Mouse (Mus musculus) limb, embryonic 11.5 days (tissue): ENCODE data around the gene Trappc2. TPM values are rescaled to one million over a fixed set of nuclear protein-coding genes. Genes with fewer than 3 reads are reported as not detected.

Experiments
- ATAC-seq: fragments of 200-750 bp; cut with Nextera tagmentation; 2 replicates; pipeline ENCODE4 v1.8.0; 2017; ENCODE audit warnings: low read depth; ENCODE audit not compliant: insufficient number of reproducible peaks, low FRiP score, low TSS enrichment
- DNase-seq: peaks from one replicate; pipeline ENCODE4 v3.0.0-alpha.2; 2015; ENCODE audit warnings: low spot score
- H3K27ac ChIP-seq: fragments of 300-500 bp; sonication (generic); replicated peaks from 2 replicates; pipeline ENCODE4 v1.5.1; 2014; ENCODE audit warnings: low read depth, mild to moderate bottlenecking, low read length
- H3K27me3 ChIP-seq: fragments of 300-500 bp; sonication (generic); 2 replicates; pipeline ENCODE4 v1.6.1; 2014; ENCODE audit warnings: mild to moderate bottlenecking, low read length, mixed read lengths; ENCODE audit not compliant: control insufficient read depth, insufficient read depth
- H3K36me3 ChIP-seq: fragments of 300-500 bp; sonication (generic); 2 replicates; pipeline ENCODE4 v1.6.1; 2014; ENCODE audit warnings: mild to moderate bottlenecking, low read length, moderate library complexity, mixed read lengths; ENCODE audit not compliant: control insufficient read depth, insufficient read depth
- H3K4me1 ChIP-seq: fragments of 300-500 bp; sonication (generic); 2 replicates; pipeline ENCODE4 v1.6.1; 2014; ENCODE audit warnings: low read length, mixed read lengths; ENCODE audit not compliant: control insufficient read depth, insufficient read depth
- H3K4me2 ChIP-seq: fragments of 300-500 bp; sonication (generic); 2 replicates; pipeline ENCODE4 v1.6.1; 2014; ENCODE audit warnings: low read depth, mild to moderate bottlenecking, moderate library complexity; ENCODE audit not compliant: severe bottlenecking
- H3K4me3 ChIP-seq: fragments of 300-500 bp; sonication (generic); 2 replicates; pipeline ENCODE4 v1.5.1; 2014; ENCODE audit warnings: low read depth, low read length
- H3K9ac ChIP-seq: fragments of 300-500 bp; sonication (generic); 2 replicates; pipeline ENCODE4 v1.6.1; 2014; ENCODE audit warnings: mild to moderate bottlenecking, low read length
- H3K9me3 ChIP-seq: fragments of 300-500 bp; sonication (generic); 2 replicates; pipeline ENCODE4 v1.6.1; 2016; ENCODE audit warnings: low read length; ENCODE audit not compliant: control insufficient read depth
- WGBS: fragments of 180-500 bp; shearing (Covaris S2); extraction: QIAGEN DNeasy Blood & Tissue Kit; methylation state at CpG from one replicate; pipeline ENCODE4 v1.1.7; 2014; 5-methylcytosine and 5-hydroxymethylcytosine counted together
- polyA plus RNA-seq: library from polyadenylated mRNA; unstranded; fragments of >200 nt; fragmentation: Nextera tagmentation; extraction: Ambion mirVana; gene quantifications from 2 replicates; pipeline ENCODE4 v1.2.1, GENCODE M21; 2014

Trappc2 gene
- polyA plus RNA-seq, 1 experiment from 2014 or later, result 17.1 TPM

DNA sequence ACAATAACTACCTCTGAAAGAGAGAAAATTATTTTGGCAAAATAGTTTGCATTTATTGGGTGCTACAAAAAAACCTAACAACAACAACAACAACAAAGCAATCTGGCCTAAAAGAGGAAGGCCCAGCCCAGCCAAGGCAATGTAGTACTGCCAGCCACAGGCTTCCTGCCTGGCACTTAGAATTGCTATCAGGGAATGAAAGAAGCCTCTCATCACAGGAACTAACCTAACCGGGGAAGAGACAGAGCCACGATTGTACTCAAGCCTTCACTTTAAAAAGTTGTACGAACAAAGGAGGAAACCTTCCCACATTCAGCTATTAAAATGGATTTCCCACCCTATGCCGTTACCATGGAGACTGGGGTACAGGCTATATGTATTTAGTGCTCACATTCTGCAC is 57.4 kb downstream of the Trappc2 start:
- Histone ChIP-seq H3K9ac (no peak overlapping the region), H3K27ac (no peak overlapping the region), H3K36me3 (no peaks in the 10 kb centered on the region), H3K4me2 (no peak overlapping the region), H3K4me1 (no peaks in the 10 kb centered on the region), H3K4me3 (no peak overlapping the region), H3K9me3 (no peaks in the 10 kb centered on the region), H3K27me3 (0 out of 2 replicates have a peak, but pooled peaks cover 2% of the 10 kb centered on the region)
- no peak for ATAC-seq
- DNase-seq, result no peak
- 84% methylated on average over 4 of the region's 4 CpGs for WGBS

- Histone ChIP-seq H3K4me3 (no peak overlapping the region), H3K27me3 (0 out of 2 replicates have a peak, but pooled peaks cover 2% of the 10 kb centered on the region), H3K9me3 (no peaks in the 10 kb centered on the region), H3K9ac (no peak overlapping the region), H3K27ac (no peak overlapping the region), H3K4me2 (no peak overlapping the region), H3K36me3 (no peaks in the 10 kb centered on the region), H3K4me1 (no peaks in the 10 kb centered on the region)
- ATAC-seq (no peak), DNase-seq (no peak)
- WGBS, result 83% methylated on average over 1 of the region's 1 CpGs
Observed at GRCm38 (mm10) chrX:166499496-166500190, 59.3 kb downstream of the Trappc2 start.

Other genes with a start within 250 kb of the Trappc2 start
- gene Gpm6b, start 201.7 kb upstream of the Trappc2 start, polyA plus RNA-seq, result 8.0 and 12.4 TPM in 2 replicates
- gene Ofd1, start 130 bp downstream of the Trappc2 start, polyA plus RNA-seq, result 9.2 and 9.3 TPM in 2 replicates
- 52.6 and 56.8 TPM in 2 replicates for gene Rab9, start 39.3 kb downstream of the Trappc2 start, polyA plus RNA-seq
- 11.6 and 12.7 TPM in 2 replicates for gene Tceanc, start 78.0 kb downstream of the Trappc2 start, polyA plus RNA-seq
- 5.2 and 6.4 TPM in 2 replicates for gene Egfl6, start 145.1 kb downstream of the Trappc2 start, polyA plus RNA-seq